Mouse (Mus musculus) spleen, adult 2 months (tissue): ENCODE measurements around the gene Ankrd44. TPM values are rescaled to one million over a fixed set of nuclear protein-coding genes. Genes with fewer than 3 reads are reported as not detected.

Experiments
- DNase-seq, 2 experiments: peaks; one replicate each; pipeline versions ENCODE4 v3.0.0 to v3.0.0-alpha.2; 2012 to 2021; ENCODE audit warnings: low spot score in 2 of 2, low read depth in 1 of 2
- H3K27ac ChIP-seq: fragments of 200-500 bp; 2 replicates; pipeline ENCODE4 v1.5.1; 2012; ENCODE audit warnings: low read length, inconsistent platforms; ENCODE audit not compliant: insufficient read depth
- H3K27me3 ChIP-seq: fragments of 200-500 bp; 2 replicates; pipeline ENCODE4 v1.6.1; 2012; ENCODE audit warnings: mild to moderate bottlenecking, moderate library complexity, low read length, inconsistent platforms; ENCODE audit not compliant: control insufficient read depth, insufficient read depth
- H3K36me3 ChIP-seq: fragments of 200-500 bp; 2 replicates; pipeline ENCODE4 v1.6.1; 2012; ENCODE audit warnings: mild to moderate bottlenecking, low read length, inconsistent platforms; ENCODE audit not compliant: control insufficient read depth, insufficient read depth
- H3K4me1 ChIP-seq: fragments of 200-500 bp; 2 replicates; pipeline ENCODE4 v1.6.1; 2011; ENCODE audit warnings: inconsistent platforms; ENCODE audit not compliant: control insufficient read depth, insufficient read depth, insufficient read length
- H3K4me3 ChIP-seq: fragments of 200-500 bp; 2 replicates; pipeline ENCODE4 v1.5.1; 2011; ENCODE audit warnings: mild to moderate bottlenecking, inconsistent platforms; ENCODE audit not compliant: insufficient read depth, insufficient read length; ENCODE audit errors: extremely low read depth
- CTCF ChIP-seq: fragments of 200-500 bp; IDR thresholded peaks from 2 replicates; pipeline ENCODE4 v1.5.1; 2011; ENCODE audit warnings: mild to moderate bottlenecking, inconsistent platforms; ENCODE audit not compliant: insufficient read depth, insufficient read length, insufficient replicate concordance; ENCODE audit errors: extremely low read depth
- POLR2A ChIP-seq: fragments of 200-500 bp; IDR thresholded peaks from 2 replicates; pipeline ENCODE4 v1.6.1; 2011; ENCODE audit warnings: low read depth, low read length, inconsistent platforms
- WGBS: fragments of 180-500 bp; shearing (Covaris S2); methylation state at CpG from one replicate; pipeline ENCODE4 v1.1.7; 2018; 5-methylcytosine and 5-hydroxymethylcytosine counted together
- polyA plus RNA-seq: library from polyadenylated mRNA; depleted of rRNA; stranded (reverse); fragments of >200 nt; gene quantifications from 2 replicates; pipeline ENCODE4 v1.2.3, GENCODE M21; 2012

Gene Ankrd44
- polyA plus RNA-seq, 1 experiment: 43.1 TPM

- Histone ChIP-seq H3K27ac (peak overlapping the region; percentile 15), H3K27me3 (no peaks in the 10 kb centered on the region), H3K36me3 (no peaks in the 10 kb centered on the region), H3K4me3 (no peak overlapping the region), H3K4me1 (peaks cover 11% of the 10 kb centered on the region; the same call in 1 of the 2 replicates)
- TF ChIP-seq POLR2A (no peak), CTCF (no peak)
- WGBS: 14% methylated on average over 5 of the region's 5 CpGs
- DNase-seq: peak in 1 of 2 experiments; percentile 43
Observed at GRCm38 (mm10) chr1:54888449-54888848, 37.7 kb downstream of the Ankrd44 start.

DNA sequence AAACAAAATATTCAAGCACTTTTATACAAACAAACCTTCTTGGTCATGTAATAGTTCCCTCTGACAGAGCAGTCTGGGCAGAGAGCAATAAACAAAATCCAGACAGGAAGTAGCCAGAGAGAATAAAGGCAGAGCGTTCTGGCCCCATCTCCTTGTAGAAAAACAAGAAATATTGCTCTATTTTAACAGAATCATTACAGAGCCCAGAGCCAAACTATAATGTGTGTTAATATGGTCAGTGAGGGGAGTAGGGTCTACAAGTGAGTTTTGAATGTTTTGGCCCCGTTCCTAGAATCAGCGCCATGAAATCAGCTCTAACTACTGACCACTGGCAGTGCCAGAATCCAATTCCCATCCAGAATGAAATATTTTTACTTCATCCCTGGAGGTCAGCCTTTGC is 38.3 kb downstream of the Ankrd44 start:
- no peak overlapping the region for H3K4me3 ChIP-seq

GRCm38 (mm10) chr1:54882856-54883467 is 43.2 kb downstream of the Ankrd44 start:
- 38% methylated on average over 2 of the region's 2 CpGs for WGBS
- no peak for TF ChIP-seq POLR2A
- no peaks in the 10 kb centered on the region for H3K27me3 ChIP-seq
- no peak for DNase-seq
- no peak overlapping the region; the same call in 1 of the 2 replicates for H3K27ac ChIP-seq
- H3K4me1 ChIP-seq: peaks cover 13% of the 10 kb centered on the region
- H3K4me3 ChIP-seq: no peak overlapping the region
- H3K36me3 ChIP-seq: no peaks in the 10 kb centered on the region

More for the DNA sequence above, 38.3 kb downstream of the Ankrd44 start:
- WGBS: 75% methylated on average over 3 of the region's 3 CpGs
- Histone ChIP-seq H3K27me3 (no peaks in the 10 kb centered on the region), H3K36me3 (no peaks in the 10 kb centered on the region), H3K4me1 (peaks cover 16% of the 10 kb centered on the region; the same call in 1 of the 2 replicates), H3K27ac (no peak overlapping the region)
- no peak for DNase-seq
- TF ChIP-seq POLR2A (no peak), CTCF (no peak)

DNA sequence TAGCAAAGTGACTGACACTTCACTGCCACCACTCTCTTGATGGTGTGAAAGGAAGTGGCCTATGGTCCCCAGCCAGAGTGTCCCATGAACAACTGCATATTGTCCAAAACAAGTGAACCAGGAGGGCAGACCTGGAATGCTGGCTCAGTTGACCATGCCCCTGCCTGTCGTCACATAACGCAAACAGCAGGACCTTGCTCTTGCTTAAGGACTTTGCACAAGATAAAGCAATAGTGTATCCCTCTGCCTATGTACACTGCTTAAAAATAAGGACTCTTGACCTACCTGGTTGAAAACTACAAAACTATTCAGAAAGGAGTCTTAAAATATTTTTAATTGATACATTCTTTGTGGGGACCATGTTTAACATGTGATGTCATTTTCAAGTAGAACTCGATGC is 44.7 kb downstream of the Ankrd44 start:
- no peak for TF ChIP-seq CTCF
- no peak for TF ChIP-seq POLR2A
- no peak overlapping the region for H3K4me3 ChIP-seq
- no peaks in the 10 kb centered on the region for H3K27me3 ChIP-seq
- peaks cover 4% of the 10 kb centered on the region for H3K36me3 ChIP-seq
- H3K27ac ChIP-seq: no peak overlapping the region
- WGBS: 95% methylated on average over 3 of the region's 3 CpGs
- DNase-seq: no peak
- peaks cover 13% of the 10 kb centered on the region for H3K4me1 ChIP-seq

- Histone ChIP-seq H3K27ac (no peak overlapping the region), H3K4me3 (no peak overlapping the region), H3K27me3 (no peaks in the 10 kb centered on the region), H3K4me1 (peaks cover 9% of the 10 kb centered on the region), H3K36me3 (peaks cover 4% of the 10 kb centered on the region)
- TF ChIP-seq POLR2A (no peak), CTCF (no peak)
- DNase-seq: no peak
- 83% methylated on average over 10 of the region's 10 CpGs for WGBS
Observed at GRCm38 (mm10) chr1:54877423-54878073, 48.6 kb downstream of the Ankrd44 start.

GRCm38 (mm10) chr1:54877014-54877413 is 49.2 kb downstream of the Ankrd44 start:
- DNase-seq: no peak
- H3K36me3 ChIP-seq: peaks cover 4% of the 10 kb centered on the region
- H3K27ac ChIP-seq: no peak overlapping the region
- no peaks in the 10 kb centered on the region for H3K27me3 ChIP-seq
- TF ChIP-seq CTCF (no peak), POLR2A (no peak)
- H3K4me1 ChIP-seq: peaks cover 11% of the 10 kb centered on the region
- 87% methylated on average over 5 of the region's 5 CpGs for WGBS
- H3K4me3 ChIP-seq: no peak overlapping the region

DNA sequence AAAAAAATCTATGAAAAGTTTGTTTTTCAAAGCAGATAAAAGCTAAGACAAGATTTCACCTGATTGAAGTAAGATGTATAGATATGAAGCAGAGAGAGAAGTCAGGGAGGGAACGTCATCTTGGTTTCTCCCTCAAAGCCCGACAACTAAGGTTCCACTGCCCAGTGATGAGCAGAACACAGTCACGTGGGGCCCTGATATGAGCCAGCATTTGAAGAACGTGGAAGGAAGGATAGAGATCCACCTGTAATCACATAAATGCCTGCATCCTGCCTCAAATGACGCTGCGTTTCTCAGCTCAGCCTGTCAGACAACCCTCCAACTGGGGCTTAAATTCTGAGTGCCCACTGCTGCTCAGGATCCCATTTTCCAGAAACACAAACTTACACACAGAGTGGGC is 52.1 kb downstream of the Ankrd44 start:
- no peak for DNase-seq
- WGBS: 44% methylated on average over 6 of the region's 6 CpGs
- Histone ChIP-seq H3K27ac (no peak overlapping the region), H3K4me1 (peaks cover 22% of the 10 kb centered on the region), H3K36me3 (peaks cover 4% of the 10 kb centered on the region), H3K4me3 (no peak overlapping the region), H3K27me3 (no peaks in the 10 kb centered on the region)
- TF ChIP-seq CTCF (no peak), POLR2A (no peak)
